Mouse (Mus musculus) embryonic facial prominence, embryonic 10.5 days (tissue): ENCODE results near the gene Upp2. TPM values are rescaled to one million over a fixed set of nuclear protein-coding genes. Genes with fewer than 3 reads are reported as not detected.

Source experiments
- DNase-seq: peaks from one replicate; pipeline ENCODE4 v3.0.0-alpha.2; 2017; ENCODE audit warnings: low spot score
- H3K27ac ChIP-seq: fragments of 300-500 bp; sonication (generic); replicated peaks from 2 replicates; pipeline ENCODE4 v1.5.1; 2016; ENCODE audit warnings: mild to moderate bottlenecking
- H3K27me3 ChIP-seq: fragments of 300-500 bp; sonication (generic); replicated peaks from 2 replicates; pipeline ENCODE4 v1.6.1; 2016; ENCODE audit warnings: low read depth, mild to moderate bottlenecking; ENCODE audit not compliant: poor library complexity, severe bottlenecking
- H3K36me3 ChIP-seq: fragments of 300-500 bp; sonication (generic); replicated peaks from 2 replicates; pipeline ENCODE4 v1.6.1; 2016; ENCODE audit warnings: mild to moderate bottlenecking, moderate library complexity
- H3K4me1 ChIP-seq: fragments of 300-500 bp; sonication (generic); 2 replicates; pipeline ENCODE4 v1.6.1; 2016
- H3K4me3 ChIP-seq: fragments of 300-500 bp; sonication (generic); 2 replicates; pipeline ENCODE4 v1.5.1; 2016; ENCODE audit warnings: mild to moderate bottlenecking, moderate library complexity
- H3K9me3 ChIP-seq: fragments of 300-500 bp; sonication (generic); 2 replicates; pipeline ENCODE4 v1.6.1; 2016; ENCODE audit warnings: mild to moderate bottlenecking
- WGBS: fragments of 180-500 bp; shearing (Covaris S2); methylation state at CpG from one replicate; pipeline ENCODE4 v1.1.7; 2016; 5-methylcytosine and 5-hydroxymethylcytosine counted together
- polyA plus RNA-seq: library from polyadenylated mRNA; unstranded; fragments of >200 nt; fragmentation: Nextera tagmentation; extraction: Ambion mirVana; gene quantifications from 2 replicates; pipeline ENCODE4 v1.2.1, GENCODE M21; 2016

The Upp2 gene
- polyA plus RNA-seq, 1 experiment from 2014 or later: 6.3 TPM

DNA sequence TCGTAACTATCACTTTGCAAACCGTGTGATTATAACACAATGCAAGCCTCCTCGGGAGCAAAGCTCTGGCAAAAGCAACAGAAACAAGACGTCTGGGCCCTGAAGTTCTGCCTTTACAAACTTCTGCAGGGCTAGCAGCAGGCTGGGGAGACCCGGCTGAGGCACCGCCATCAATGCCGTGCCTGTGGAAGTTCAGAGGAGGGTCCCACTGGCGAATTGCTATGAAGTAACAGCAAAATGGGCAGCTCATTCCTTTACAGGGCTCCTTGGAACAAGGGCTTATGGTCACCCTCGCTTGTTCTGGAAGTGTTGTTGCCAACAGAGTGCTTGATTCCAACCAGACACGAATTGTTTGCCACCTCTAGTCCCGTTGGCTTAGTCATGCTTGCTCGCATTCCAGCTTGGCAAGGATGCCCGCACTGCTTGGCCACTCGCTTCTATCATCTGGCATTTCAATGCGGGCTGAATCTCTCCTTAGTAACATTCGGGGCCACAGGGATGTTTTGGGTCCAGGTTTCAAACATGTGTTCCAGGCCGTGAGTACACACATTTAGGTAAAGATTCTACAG, 29.8 kb downstream of the Upp2 start:
- no peak for DNase-seq
- H3K4me3 ChIP-seq: no peak overlapping the region
- H3K27ac ChIP-seq: no peak overlapping the region
- WGBS: 84% methylated on average over 17 of the region's 17 CpGs
- H3K36me3 ChIP-seq: no peaks in the 10 kb centered on the region
- peaks cover 17% of the 10 kb centered on the region for H3K4me1 ChIP-seq
- no peaks in the 10 kb centered on the region for H3K27me3 ChIP-seq
- no peaks in the 10 kb centered on the region for H3K9me3 ChIP-seq

DNA sequence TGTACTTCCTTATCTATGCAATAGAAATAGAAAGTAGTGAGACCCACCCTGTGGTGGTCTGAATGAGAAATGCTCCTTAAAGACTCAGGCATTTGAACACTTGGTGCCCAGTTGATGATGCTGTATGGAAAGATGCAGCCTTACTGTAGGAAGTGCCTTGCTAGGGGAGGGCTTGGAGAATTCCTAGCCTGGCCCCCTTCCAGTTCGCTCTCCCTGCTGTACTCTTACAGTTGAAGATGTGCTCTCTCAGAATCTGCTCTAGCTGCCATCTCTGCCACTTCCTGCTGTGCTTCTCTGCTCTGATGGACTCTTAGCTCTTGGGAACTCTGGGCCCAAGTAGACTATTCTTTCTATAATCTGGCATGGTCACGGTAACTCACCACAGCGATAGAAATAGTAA, 30.5 kb downstream of the Upp2 start:
- Histone ChIP-seq H3K4me3 (no peak overlapping the region), H3K36me3 (no peaks in the 10 kb centered on the region), H3K4me1 (peaks cover 17% of the 10 kb centered on the region), H3K9me3 (no peaks in the 10 kb centered on the region), H3K27ac (no peak overlapping the region), H3K27me3 (no peaks in the 10 kb centered on the region)
- DNase-seq: no peak
- WGBS: 94% methylated on average over 3 of the region's 3 CpGs

DNA sequence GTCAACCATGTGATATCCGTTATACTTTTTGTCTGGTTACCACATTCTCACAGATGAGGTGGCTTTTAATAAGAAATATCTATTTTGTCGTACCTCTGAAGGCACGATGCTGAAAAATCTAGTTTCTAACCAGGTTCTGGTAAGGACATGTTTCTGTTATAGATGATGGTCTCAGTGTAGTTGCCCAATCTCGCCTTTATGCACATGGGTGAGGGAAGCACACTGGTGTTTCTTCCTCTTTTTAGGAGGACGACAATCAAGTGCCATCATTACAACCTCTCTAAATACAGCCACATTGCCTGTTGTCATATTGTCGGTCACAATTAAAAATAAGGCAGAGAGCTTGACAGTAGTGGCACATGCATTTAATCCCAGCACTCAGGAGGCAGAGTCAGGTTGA, 32.5 kb downstream of the Upp2 start:
- 92% methylated on average over 6 of the region's 6 CpGs for WGBS
- Histone ChIP-seq H3K4me1 (peaks cover 14% of the 10 kb centered on the region), H3K36me3 (no peaks in the 10 kb centered on the region), H3K27ac (no peak overlapping the region), H3K9me3 (no peaks in the 10 kb centered on the region), H3K4me3 (no peak overlapping the region), H3K27me3 (no peaks in the 10 kb centered on the region)
- DNase-seq: no peak

DNA sequence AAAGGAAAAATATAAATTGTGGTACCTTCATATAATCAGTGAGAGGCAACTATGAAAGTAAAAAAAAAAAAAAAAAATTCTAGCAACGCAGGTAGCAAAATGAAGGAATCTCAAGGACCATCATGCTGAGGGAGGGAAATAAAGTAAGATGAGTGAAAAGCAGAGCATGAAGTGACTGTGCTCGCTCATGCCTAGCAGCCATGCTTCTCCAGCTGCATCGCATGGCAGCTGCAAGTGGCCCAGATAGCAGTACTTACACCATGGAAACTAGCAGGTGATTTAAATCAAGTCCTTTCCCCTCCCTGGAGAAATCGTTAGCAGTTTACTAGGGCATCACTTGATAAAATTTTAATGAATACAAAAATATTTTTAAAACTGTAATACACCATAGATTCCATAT, 34.3 kb downstream of the Upp2 start:
- no peaks in the 10 kb centered on the region for H3K4me1 ChIP-seq
- no peak overlapping the region for H3K4me3 ChIP-seq
- DNase-seq: no peak
- H3K27ac ChIP-seq: no peak overlapping the region
- 88% methylated on average over 4 of the region's 4 CpGs for WGBS
- no peaks in the 10 kb centered on the region for H3K36me3 ChIP-seq
- H3K27me3 ChIP-seq: no peaks in the 10 kb centered on the region
- H3K9me3 ChIP-seq: no peaks in the 10 kb centered on the region

DNA sequence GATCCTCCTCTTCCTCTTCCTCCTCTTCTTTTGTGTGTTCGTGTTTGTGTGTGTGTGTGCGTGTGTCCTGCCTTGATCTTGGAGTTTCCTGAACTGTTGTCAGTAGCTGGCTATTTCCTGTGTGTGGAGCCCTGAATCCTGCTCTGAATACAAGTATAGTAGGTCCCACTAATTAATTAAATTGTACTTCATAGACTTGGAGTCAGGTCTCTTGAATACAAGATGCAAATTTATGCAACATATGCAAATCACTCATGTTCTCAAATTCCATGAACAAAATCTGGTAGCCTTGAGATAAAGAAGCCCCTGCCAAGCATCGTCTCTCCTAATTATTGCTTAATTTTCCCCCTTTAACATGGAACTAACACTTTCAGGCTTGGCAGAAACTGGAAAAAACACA, 36.3 kb downstream of the Upp2 start:
- DNase-seq: no peak
- WGBS: 88% methylated on average over 3 of the region's 3 CpGs
- H3K4me3 ChIP-seq: no peak overlapping the region

DNA sequence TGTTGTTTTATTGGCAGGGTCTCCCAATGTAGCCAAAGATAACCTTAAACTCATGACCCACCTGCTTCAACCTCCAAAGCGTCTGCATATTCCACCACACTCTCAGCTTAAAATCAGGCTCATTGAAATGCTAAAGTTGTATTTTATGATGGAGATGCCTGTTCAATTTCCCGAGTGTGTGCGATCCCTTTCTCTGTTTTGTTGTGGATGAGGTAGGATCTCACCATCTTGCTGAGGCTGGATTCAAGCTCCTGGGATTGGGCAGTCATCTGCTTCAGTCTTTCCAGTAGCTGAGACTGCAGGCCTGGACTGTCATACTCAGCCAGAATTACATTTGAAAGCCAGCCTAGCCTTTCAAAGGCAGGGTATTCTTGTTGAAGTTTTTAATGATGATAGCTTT, 37.7 kb downstream of the Upp2 start:
- no peaks in the 10 kb centered on the region for H3K9me3 ChIP-seq
- no peak overlapping the region for H3K4me3 ChIP-seq
- H3K36me3 ChIP-seq: no peaks in the 10 kb centered on the region
- no peak for DNase-seq
- no peaks in the 10 kb centered on the region for H3K27me3 ChIP-seq
- H3K4me1 ChIP-seq: no peaks in the 10 kb centered on the region
- H3K27ac ChIP-seq: no peak overlapping the region
- WGBS: 92% methylated on average over 3 of the region's 3 CpGs

More for the DNA sequence above, 36.3 kb downstream of the Upp2 start:
- Histone ChIP-seq H3K27me3 (no peaks in the 10 kb centered on the region), H3K36me3 (no peaks in the 10 kb centered on the region), H3K27ac (no peak overlapping the region), H3K9me3 (no peaks in the 10 kb centered on the region), H3K4me1 (no peaks in the 10 kb centered on the region)

DNA sequence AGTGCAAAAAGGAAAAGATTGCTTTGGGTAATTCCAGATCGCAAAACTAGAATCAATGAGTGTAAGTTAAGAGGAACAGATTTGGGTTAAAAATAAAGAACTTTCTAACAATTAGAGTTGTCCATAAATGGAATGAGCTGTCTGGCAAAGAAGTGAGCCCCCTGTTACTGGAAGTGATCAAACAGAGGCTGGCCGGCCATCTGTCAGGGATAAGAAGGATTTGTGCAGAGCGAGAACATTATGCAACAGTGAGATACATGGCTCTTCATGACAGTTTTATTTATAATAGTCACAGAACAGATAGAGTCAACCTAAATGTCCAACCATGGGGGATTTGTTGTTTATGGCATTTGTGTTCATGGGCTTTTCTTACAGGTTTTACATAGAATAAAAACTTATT, 46.6 kb downstream of the Upp2 start:
- Histone ChIP-seq H3K27me3 (no peaks in the 10 kb centered on the region), H3K36me3 (no peaks in the 10 kb centered on the region), H3K9me3 (no peaks in the 10 kb centered on the region), H3K4me1 (no peaks in the 10 kb centered on the region), H3K27ac (no peak overlapping the region), H3K4me3 (no peak overlapping the region)
- 97% methylated on average over 3 of the region's 3 CpGs for whole genome bisulfite sequencing
- DNase-seq: no peak

DNA sequence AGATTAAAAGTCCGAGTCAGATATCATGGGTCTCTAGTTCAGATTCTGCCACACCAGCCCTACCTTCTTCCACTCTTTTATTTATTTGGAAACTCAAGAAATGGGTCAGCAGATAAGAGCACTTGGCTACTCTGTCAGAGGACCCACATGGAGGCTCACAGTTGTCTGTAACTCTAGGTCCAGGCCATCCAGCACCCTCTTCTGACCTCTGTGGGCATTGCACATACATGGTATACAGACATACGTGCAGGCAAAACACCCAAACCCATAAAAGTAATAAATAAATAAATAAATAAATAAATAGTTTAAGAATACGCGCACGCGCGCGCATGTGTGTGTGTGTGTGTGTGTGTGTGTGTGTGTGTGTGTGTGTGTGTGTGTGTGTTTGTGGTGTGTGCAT, 47.8 kb downstream of the Upp2 start:
- H3K4me1 ChIP-seq: no peaks in the 10 kb centered on the region
- H3K27me3 ChIP-seq: no peaks in the 10 kb centered on the region
- no peak overlapping the region for H3K27ac ChIP-seq
- no peak overlapping the region for H3K4me3 ChIP-seq
- no peaks in the 10 kb centered on the region for H3K9me3 ChIP-seq
- DNase-seq: no peak
- WGBS: 96% methylated on average over 8 of the region's 8 CpGs
- no peaks in the 10 kb centered on the region for H3K36me3 ChIP-seq

DNA sequence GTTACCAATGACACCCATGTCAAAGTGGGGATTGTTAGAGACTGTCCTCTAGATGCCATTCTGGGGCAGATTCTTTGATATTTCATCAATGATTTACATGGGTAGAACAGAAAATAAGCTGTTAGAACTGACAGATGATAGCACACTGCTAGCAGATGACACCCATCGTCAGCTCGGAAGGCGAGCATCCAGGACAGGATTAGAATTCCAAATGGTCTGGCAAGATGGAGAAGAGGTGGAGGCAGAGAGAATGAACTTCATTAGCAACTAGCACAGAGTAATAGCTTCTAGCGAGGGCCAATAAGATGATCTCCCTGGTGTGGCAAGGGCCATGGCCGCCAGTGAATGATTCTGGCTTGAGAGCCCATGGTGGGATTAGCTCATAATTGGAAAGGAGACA, 48.7 kb downstream of the Upp2 start:
- no peak for DNase-seq
- Histone ChIP-seq H3K27ac (no peak overlapping the region), H3K4me3 (no peak overlapping the region), H3K4me1 (no peaks in the 10 kb centered on the region), H3K36me3 (no peaks in the 10 kb centered on the region), H3K9me3 (no peaks in the 10 kb centered on the region), H3K27me3 (no peaks in the 10 kb centered on the region)
- 91% methylated on average over 5 of the region's 5 CpGs for WGBS

DNA sequence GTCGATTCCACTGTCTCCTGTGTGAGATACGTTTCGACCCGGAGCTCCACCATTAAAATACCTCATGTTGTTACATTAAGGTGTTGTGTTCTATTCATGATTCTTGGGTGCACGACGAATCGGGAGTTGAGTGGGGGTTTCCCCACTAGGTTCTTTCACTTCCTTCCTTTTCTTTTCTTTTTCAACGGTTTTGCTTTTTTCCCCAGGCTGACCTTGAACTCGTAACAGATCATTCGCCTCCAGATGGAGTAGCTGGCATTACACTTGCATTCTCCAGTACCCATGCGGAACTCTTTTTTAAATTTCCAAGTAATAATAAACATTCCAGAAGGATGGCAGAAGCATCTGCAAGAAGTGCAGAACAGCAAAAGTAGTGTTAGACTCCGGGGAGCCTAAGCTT, 58.1 kb downstream of the Upp2 start:
- WGBS: 69% methylated on average over 12 of the region's 12 CpGs
- H3K4me1 ChIP-seq: peaks cover 11% of the 10 kb centered on the region; the same call in 1 of the 2 replicates
- no peaks in the 10 kb centered on the region for H3K36me3 ChIP-seq
- DNase-seq: no peak
- H3K4me3 ChIP-seq: no peak overlapping the region
- H3K27ac ChIP-seq: no peak overlapping the region
- no peaks in the 10 kb centered on the region for H3K9me3 ChIP-seq
- peaks cover 34% of the 10 kb centered on the region for H3K27me3 ChIP-seq

DNA sequence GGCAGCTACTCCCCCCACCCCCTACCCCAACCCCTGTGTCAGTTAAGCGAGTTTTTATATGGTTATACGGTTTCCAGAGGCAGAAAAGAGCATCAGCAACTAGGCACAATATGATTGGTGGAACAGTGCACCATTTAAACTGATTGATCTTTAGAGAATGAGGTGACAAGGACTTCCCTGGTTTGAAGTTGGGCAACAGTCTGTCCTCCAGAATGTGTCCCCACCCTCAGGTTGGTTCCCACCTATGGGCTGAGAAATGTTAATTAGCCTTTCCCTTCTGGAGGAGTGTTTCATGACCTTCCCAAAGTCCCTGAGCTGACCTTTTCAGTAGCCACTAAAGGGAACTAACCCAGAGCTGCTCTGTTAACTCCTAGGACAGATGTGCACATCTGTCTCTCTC, 58.6 kb downstream of the Upp2 start:
- H3K4me3 ChIP-seq: no peak overlapping the region
- H3K27ac ChIP-seq: no peak overlapping the region

DNA sequence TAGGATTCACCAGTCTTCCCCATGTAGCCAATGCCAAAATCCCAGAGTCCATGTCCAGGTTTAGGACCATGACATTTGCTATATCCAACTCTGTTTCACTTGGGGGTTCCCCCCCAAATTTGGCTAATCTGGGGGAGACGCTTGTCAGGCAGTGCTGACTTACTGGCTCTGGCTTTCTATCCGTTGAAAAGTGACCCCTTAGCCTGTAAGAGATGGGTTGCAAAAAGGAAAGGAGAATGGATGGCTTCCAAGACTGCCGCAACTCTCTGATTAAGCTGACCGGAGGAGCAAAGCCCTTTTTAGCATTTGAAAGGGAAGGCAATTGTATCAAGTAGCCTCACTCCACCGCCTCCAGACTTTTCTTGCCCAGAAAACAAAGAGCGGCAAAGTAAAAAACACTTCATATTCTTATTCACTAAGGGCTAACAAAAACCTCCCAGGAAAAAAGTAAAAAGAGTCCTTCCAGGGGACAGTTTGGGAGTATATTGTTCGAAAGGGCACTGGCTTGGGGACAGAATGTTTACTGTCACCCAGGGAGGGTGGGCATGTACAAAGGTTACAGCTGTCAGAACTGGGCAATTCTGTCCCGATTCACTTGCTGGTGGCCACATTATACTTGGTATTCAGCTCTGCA, 59.2 kb downstream of the Upp2 start:
- 14% methylated on average over 8 of the region's 8 CpGs for WGBS
- Histone ChIP-seq H3K27me3 (peaks cover 40% of the 10 kb centered on the region), H3K27ac (no peak overlapping the region), H3K4me3 (no peak overlapping the region), H3K4me1 (peaks cover 11% of the 10 kb centered on the region; the same call in 1 of the 2 replicates), H3K9me3 (no peaks in the 10 kb centered on the region), H3K36me3 (no peaks in the 10 kb centered on the region)
- no peak for DNase-seq

More for the DNA sequence above, 58.6 kb downstream of the Upp2 start:
- 8% methylated on average over 2 of the region's 2 CpGs for WGBS
- H3K36me3 ChIP-seq: no peaks in the 10 kb centered on the region
- peaks cover 11% of the 10 kb centered on the region; the same call in 1 of the 2 replicates for H3K4me1 ChIP-seq
- no peaks in the 10 kb centered on the region for H3K9me3 ChIP-seq
- no peak for DNase-seq
- H3K27me3 ChIP-seq: peaks cover 34% of the 10 kb centered on the region

DNA sequence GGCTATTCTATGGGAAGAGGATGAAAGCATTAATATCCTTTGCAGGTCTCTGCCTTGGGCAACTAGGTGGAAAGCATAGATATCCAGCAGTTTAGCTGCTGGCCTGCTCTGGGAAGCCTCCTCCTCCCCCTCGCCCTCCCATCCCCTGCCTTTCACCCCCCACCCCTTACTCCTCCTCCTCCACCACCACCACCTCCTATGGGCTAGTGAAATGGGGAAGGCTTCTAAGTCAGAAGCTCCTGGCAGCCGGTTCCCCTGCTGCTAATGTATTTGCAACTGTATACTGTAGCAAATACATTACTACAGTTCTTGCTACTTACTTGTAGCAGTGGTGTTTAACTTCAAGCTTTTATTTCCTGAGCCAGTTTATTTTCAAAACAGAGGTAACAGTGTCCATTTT, 60.9 kb downstream of the Upp2 start:
- Histone ChIP-seq H3K36me3 (no peaks in the 10 kb centered on the region), H3K27me3 (peaks cover 40% of the 10 kb centered on the region), H3K27ac (no peak overlapping the region), H3K9me3 (no peaks in the 10 kb centered on the region), H3K4me3 (no peak overlapping the region), H3K4me1 (peaks cover 11% of the 10 kb centered on the region; the same call in 1 of the 2 replicates)
- 14% methylated on average over 2 of the region's 2 CpGs for WGBS
- DNase-seq: no peak
